Mouse (Mus musculus) intestine, postnatal 0 days (tissue): ENCODE measurements at regions not wholly inside any gene's neighbourhood (a gene's known extent, or its start where the extent isn't known, plus 50 kb on each side); places are given as distances from the start of the nearest gene placed in this dataset.
A peak's percentile ranks its signal among the peaks of the same experiment; 100 is the strongest.

Experiments used
- ATAC-seq: fragments of 200-750 bp; cut with Nextera tagmentation; 2 replicates; pipeline ENCODE4 v1.8.0; 2017; ENCODE audit warnings: mild to moderate bottlenecking, moderate TSS enrichment, moderate library complexity
- H3K27ac ChIP-seq: fragments of 300-500 bp; sonication (generic); 2 replicates; pipeline ENCODE4 v1.5.1; 2014; ENCODE audit warnings: mild to moderate bottlenecking, low read depth, low read length, moderate library complexity
- H3K27me3 ChIP-seq: fragments of 300-500 bp; sonication (generic); replicated peaks from 2 replicates; pipeline ENCODE4 v1.6.1; 2014; ENCODE audit warnings: low read length, mixed read lengths; ENCODE audit not compliant: control insufficient read depth, insufficient read depth
- H3K36me3 ChIP-seq: fragments of 300-500 bp; sonication (generic); 2 replicates; pipeline ENCODE4 v1.6.1; 2014; ENCODE audit warnings: mild to moderate bottlenecking, moderate library complexity; ENCODE audit not compliant: control insufficient read depth, insufficient read depth
- H3K4me1 ChIP-seq: fragments of 300-500 bp; sonication (generic); replicated peaks from 2 replicates; pipeline ENCODE4 v1.6.1; 2014; ENCODE audit warnings: antibody characterized with exemption, low read length, mixed read lengths; ENCODE audit not compliant: control insufficient read depth, insufficient read depth
- H3K4me2 ChIP-seq: fragments of 300-500 bp; sonication (generic); replicated peaks from 2 replicates; pipeline ENCODE4 v1.6.1; 2014; ENCODE audit warnings: low read depth, mild to moderate bottlenecking, moderate library complexity
- H3K4me3 ChIP-seq: fragments of 300-500 bp; sonication (generic); 2 replicates; pipeline ENCODE4 v1.5.1; 2014; ENCODE audit warnings: low read depth, low read length
- H3K9ac ChIP-seq: fragments of 300-500 bp; sonication (generic); 2 replicates; pipeline ENCODE4 v1.6.1; 2014; ENCODE audit warnings: mild to moderate bottlenecking, low read depth, low read length
- H3K9me3 ChIP-seq: fragments of 300-500 bp; sonication (generic); 2 replicates; pipeline ENCODE4 v1.6.1; 2016; ENCODE audit warnings: mixed run types; ENCODE audit not compliant: control insufficient read depth
- CTCF ChIP-seq: sonication (generic); IDR thresholded peaks from 2 replicates; pipeline ENCODE4 v1.5.1; 2016; ENCODE audit warnings: low read depth, mild to moderate bottlenecking, control low read depth, antibody characterized with exemption, moderate library complexity
- WGBS: fragments of 180-500 bp; shearing (Covaris S2); extraction: QIAGEN DNeasy Blood & Tissue Kit; methylation state at CpG from one replicate; pipeline ENCODE4 v1.1.7; 2014; 5-methylcytosine and 5-hydroxymethylcytosine counted together

DNA sequence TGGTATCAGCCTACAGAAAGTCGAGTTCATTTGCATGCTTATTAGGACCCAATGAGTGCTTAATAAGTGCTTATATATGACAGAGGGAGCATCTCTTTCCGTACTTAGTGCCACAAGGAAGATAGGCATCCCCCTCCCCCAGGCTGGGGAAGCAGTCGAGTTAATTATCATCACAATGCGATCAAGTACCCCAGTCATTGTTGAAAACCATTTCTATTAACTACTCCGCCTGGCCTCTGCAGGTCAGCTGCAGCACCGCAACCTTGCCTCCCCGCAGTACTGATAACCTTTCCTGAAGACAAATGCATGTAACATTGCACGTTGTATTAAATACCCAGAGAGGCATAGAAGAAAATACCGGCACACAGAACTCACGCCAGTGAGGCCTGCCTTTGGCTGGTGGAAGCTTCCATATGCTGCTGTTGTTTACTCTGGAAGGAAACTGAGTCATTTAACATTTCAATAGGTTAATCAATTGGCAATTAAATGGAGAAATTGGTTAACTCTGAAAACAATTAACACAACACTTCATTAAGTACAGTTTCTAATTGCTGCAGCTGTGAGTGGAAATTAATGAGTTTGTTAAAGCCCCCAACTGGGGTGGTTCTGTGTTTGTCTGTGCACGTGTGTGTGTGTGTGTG, 80.6 kb upstream of the Otx2 start:
- WGBS = 43% methylated on average over 11 of the region's 11 CpGs
- TF ChIP-seq CTCF = no peak
- Histone ChIP-seq H3K9ac (no peak overlapping the region), H3K4me3 (no peak overlapping the region), H3K27me3 (no peaks in the 10 kb centered on the region), H3K27ac (no peak overlapping the region), H3K9me3 (no peaks in the 10 kb centered on the region), H3K36me3 (no peaks in the 10 kb centered on the region), H3K4me1 (no peaks in the 10 kb centered on the region), H3K4me2 (no peak overlapping the region)
- no peak for ATAC-seq

DNA sequence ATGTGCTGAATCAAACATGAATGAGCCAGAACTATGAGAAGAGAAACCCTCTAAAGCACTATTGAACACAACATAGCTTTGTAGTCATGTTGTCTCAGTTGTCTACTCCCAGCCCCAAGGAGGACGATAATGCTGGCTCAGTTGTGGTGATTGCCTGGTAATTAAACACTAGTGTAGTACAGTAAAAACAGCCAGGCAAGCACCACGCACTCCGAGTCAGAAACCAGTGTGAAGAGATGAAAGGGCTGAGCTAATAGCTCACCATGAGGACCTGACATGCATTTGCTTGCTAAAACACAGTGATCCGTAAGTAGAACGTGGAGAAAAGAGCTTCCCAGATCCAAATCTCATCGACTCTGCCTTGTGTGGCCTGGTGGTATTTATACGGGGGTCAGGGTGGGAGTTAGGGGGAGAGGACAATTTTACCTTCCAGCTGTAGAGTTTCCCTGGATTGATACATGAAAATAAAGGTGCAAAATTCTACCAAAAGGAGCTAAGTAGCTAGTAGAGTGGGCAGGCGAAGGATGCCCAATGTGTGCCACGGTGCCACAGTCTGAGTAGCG, 80.0 kb upstream of the Otx2 start:
- H3K4me1 ChIP-seq = no peaks in the 10 kb centered on the region
- H3K27ac ChIP-seq = no peak overlapping the region
- no peak for ATAC-seq
- no peak overlapping the region for H3K4me3 ChIP-seq
- no peak overlapping the region for H3K9ac ChIP-seq
- H3K4me2 ChIP-seq = no peak overlapping the region
- WGBS = 50% methylated on average over 10 of the region's 10 CpGs
- TF ChIP-seq CTCF = no peak
- no peaks in the 10 kb centered on the region for H3K36me3 ChIP-seq
- no peaks in the 10 kb centered on the region for H3K27me3 ChIP-seq
- H3K9me3 ChIP-seq = no peaks in the 10 kb centered on the region

DNA sequence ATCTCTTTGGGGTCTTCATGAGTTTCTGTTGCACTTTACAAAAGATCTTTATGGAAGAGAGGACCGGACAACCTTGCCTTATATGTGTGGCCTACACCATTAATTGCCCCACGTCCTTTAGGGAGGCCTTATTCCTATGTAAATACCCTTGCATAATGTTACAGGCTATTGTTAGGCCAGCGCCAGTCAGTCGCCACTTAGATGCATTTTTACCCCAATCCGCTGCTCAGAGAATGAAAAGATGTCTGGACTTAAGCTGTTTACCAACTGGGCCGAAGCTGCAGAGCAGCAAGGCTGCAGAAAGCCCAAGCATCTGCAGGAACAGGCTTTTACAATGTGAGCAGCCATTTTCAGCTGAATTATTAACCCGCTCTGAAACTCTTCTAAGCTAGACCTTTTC, 79.5 kb upstream of the Otx2 start:
- no peak for ATAC-seq
- Histone ChIP-seq H3K36me3 (no peaks in the 10 kb centered on the region), H3K4me2 (no peak overlapping the region), H3K4me1 (no peaks in the 10 kb centered on the region), H3K27me3 (no peaks in the 10 kb centered on the region), H3K4me3 (no peak overlapping the region), H3K9me3 (no peaks in the 10 kb centered on the region), H3K9ac (no peak overlapping the region), H3K27ac (no peak overlapping the region)
- TF ChIP-seq CTCF = no peak
- WGBS = 63% methylated on average over 7 of the region's 7 CpGs

DNA sequence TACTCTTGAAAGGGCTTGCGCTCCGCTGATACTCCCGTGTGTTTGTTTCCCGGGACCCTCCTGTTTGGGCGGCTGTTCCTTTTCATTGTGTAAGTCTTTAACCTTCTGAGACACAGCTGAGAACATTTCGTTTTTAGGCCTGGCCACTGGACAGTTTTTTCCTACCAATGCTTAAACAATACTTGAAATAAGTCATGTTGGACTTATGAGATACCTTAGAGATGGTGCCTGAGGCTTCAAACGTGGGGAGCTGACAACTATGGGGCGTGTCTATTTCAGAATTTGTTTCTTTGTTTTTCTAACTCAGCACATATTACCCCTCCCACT, 78.9 kb upstream of the Otx2 start:
- TF ChIP-seq CTCF = no peak
- no peaks in the 10 kb centered on the region for H3K27me3 ChIP-seq
- no peaks in the 10 kb centered on the region for H3K4me1 ChIP-seq
- H3K4me3 ChIP-seq = no peak overlapping the region
- H3K9ac ChIP-seq = no peak overlapping the region
- no peaks in the 10 kb centered on the region for H3K36me3 ChIP-seq
- H3K4me2 ChIP-seq = peak overlapping the region; percentile 28; the same call in 1 of the 2 replicates
- ATAC-seq = no peak
- 35% methylated on average over 8 of the region's 8 CpGs for WGBS
- H3K27ac ChIP-seq = no peak overlapping the region
- no peaks in the 10 kb centered on the region for H3K9me3 ChIP-seq

DNA sequence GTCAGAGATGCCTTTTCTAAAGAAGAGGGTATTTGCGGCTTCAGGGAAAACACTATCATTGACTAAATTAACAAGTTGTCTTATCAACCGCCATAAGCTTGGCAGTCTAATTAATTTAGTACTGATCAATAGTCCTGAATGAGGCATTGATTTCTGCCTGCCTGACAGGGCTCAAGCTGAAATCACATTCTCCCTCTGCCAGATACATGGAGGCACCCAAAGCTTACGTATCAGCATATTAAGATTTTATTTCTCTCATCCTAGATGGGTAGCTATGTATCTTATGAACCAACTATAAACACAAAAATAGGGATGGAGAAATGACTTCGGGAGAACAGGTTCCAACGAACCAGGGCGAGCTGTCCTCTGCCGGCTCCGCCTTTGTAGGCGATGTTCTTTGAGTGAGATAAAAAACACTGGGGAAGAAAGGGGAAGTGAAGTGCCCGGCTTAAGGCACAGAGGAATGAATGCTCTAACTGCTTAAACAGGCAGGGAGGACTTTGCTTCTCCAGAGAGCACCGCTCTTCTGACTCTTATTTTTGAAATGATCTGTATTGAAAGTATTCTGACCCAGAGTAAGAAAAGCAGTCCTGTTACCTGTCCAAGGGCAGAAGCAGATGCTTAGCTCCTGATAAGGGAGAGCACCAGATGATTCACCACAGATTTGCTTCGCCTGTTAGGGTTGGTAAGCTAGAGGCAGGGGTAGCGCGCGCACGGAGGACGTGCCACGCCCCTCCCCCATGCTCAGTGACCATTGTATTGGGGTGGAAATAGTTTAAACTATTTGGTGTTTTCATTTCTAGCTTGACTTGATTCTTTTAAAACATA, 78.3 kb upstream of the Otx2 start:
- Histone ChIP-seq H3K4me1 (no peaks in the 10 kb centered on the region), H3K9ac (no peak overlapping the region), H3K9me3 (no peaks in the 10 kb centered on the region), H3K27ac (no peak overlapping the region), H3K27me3 (no peaks in the 10 kb centered on the region), H3K36me3 (no peaks in the 10 kb centered on the region), H3K4me3 (no peak overlapping the region), H3K4me2 (peak overlapping the region; percentile 28; the same call in 1 of the 2 replicates)
- TF ChIP-seq CTCF = no peak
- 15% methylated on average over 18 of the region's 18 CpGs for WGBS
- ATAC-seq = no peak

DNA sequence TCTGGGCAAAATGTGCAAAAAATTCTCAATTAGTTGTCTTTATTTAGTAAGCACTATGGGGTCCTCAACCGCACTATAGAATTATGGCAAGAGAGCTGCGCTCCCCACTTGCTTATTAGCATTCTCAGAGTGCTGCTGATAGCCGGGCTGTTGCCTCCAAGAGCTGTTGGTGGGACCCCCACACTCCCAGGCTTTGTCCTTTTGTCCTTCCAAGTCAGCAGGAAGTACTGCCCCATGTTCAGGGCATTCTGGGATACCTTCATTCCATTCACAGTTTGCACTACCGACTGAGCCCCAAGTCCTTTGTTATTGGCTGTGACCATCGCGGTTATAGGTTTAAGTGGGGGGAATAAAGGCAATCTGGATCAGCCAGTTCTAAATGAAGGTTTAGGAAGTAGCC, 77.4 kb upstream of the Otx2 start:
- H3K27me3 ChIP-seq = no peaks in the 10 kb centered on the region
- no peak overlapping the region for H3K9ac ChIP-seq
- 46% methylated on average over 6 of the region's 6 CpGs for WGBS
- H3K27ac ChIP-seq = no peak overlapping the region
- no peak overlapping the region for H3K4me2 ChIP-seq
- no peaks in the 10 kb centered on the region for H3K4me1 ChIP-seq
- no peak overlapping the region for H3K4me3 ChIP-seq
- no peaks in the 10 kb centered on the region for H3K9me3 ChIP-seq
- no peak for TF ChIP-seq CTCF
- no peak for ATAC-seq
- no peaks in the 10 kb centered on the region for H3K36me3 ChIP-seq
